Mouse (Mus musculus): ENCODE results near the gene Ankrd28. TPM values are rescaled to one million over a fixed set of nuclear protein-coding genes. Genes with fewer than 3 reads are reported as not detected.

Gene Ankrd28
- total RNA-seq, 2 experiments from 2014 or later, result 21.4 to 26.2 TPM

- no peak for ATAC-seq (replicated peaks; ENCODE audit: low FRiP score, poor library complexity, severe bottlenecking)
These were observed 174.1 kb downstream of the Ankrd28 start for GRCm38 (mm10) chr14:31656386-31656785.

DNA sequence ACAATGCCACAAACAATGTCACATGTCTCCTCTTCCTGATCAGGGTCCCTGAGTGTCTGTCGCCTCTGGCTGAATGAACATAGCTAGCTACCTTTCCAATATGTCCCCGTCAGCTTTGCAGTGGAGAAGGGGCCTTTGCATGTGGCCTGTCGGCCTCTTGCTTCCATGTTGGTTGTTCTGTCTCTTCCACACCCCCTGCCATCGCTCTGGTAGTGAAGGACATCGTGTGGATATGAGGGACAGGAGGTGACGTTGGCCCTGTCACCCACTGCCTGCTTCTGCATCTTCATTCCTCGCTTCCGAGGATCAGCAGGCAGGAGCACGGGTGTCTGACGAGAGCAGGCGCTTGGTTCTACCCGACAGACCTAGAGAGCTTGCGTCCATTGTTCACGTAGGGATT, 175.0 kb downstream of the Ankrd28 start:
- ATAC-seq (replicated peaks; ENCODE audit: low FRiP score, poor library complexity, severe bottlenecking), result no peak

DNA sequence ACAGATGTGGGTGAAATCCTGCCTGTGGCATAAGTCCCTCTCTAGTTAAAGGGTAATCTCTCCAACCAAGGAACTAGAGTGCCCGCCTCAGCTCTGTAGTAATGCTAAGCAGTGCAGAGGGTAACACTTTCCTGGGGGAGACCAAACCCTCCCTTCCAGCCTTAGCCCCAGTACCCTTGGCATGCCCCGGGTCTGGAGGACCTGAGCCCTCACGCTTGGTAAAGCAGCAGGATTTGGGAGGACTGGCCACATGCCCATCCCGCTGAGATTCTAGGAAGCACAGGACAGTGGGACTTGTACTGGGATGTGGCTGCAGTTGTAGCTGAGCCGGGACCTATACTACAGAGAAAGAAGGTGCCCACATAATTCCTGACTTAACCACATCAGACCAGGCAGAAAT, 175.6 kb downstream of the Ankrd28 start:
- ATAC-seq (replicated peaks; ENCODE audit: low FRiP score, poor library complexity, severe bottlenecking), result no peak

- no peak for ATAC-seq (replicated peaks; ENCODE audit: low FRiP score, poor library complexity, severe bottlenecking)
These were observed 177.2 kb downstream of the Ankrd28 start for GRCm38 (mm10) chr14:31653101-31653875.

DNA sequence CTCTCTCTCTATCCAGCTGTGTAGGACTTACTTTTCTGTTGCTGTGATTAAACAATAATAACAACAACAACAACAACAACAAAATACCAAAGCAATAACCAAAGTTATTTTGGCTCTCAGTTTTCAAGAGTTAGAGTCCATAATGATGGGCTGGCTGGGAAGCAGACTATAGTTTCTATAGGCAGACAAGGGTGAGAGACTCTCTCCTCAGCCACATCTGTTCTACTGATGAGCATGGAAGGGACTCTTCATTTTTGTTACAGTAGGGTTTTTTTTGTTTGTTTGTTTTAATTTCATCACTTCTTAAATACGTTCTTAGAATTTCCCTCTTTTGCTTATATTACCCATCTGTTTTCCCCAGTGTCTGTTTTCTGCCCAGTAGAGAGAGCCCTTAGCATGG, 177.8 kb downstream of the Ankrd28 start:
- no peak for ATAC-seq (replicated peaks; ENCODE audit: low FRiP score, poor library complexity, severe bottlenecking)

- no peak for ATAC-seq (replicated peaks; ENCODE audit: low FRiP score, poor library complexity, severe bottlenecking)
These were observed 178.3 kb downstream of the Ankrd28 start for GRCm38 (mm10) chr14:31652106-31652505.

GRCm38 (mm10) chr14:31651206-31651605, 179.2 kb downstream of the Ankrd28 start:
- no peak for ATAC-seq (replicated peaks; ENCODE audit: low FRiP score, poor library complexity, severe bottlenecking)

- no peak for ATAC-seq (replicated peaks; ENCODE audit: low FRiP score, poor library complexity, severe bottlenecking)
These were observed 180.1 kb downstream of the Ankrd28 start for GRCm38 (mm10) chr14:31650347-31650746.

Other genes with a start within 250 kb of the Ankrd28 start
- gene Colq, start 239.3 kb downstream of the Ankrd28 start, total RNA-seq (2015; ENCODE audit: low replicate concordance), result not detected in 2 replicates
- gene Colq, start 239.3 kb downstream of the Ankrd28 start, total RNA-seq (2017; ENCODE audit: low replicate concordance), result 0.26 TPM in 1 of 2 replicates, not detected in the other
- not detected in 2 replicates for gene Gm49387, start 189.8 kb downstream of the Ankrd28 start, total RNA-seq (2015; ENCODE audit: low replicate concordance)
- gene Gm49387, start 189.8 kb downstream of the Ankrd28 start, total RNA-seq (2017; ENCODE audit: low replicate concordance), result not detected in 2 replicates
- gene Btd, start 189.6 kb downstream of the Ankrd28 start, total RNA-seq (2015; ENCODE audit: low replicate concordance), result 0.72 and 5.9 TPM in 2 replicates
- 3.3 and 3.5 TPM in 2 replicates for gene Btd, start 189.6 kb downstream of the Ankrd28 start, total RNA-seq (2017; ENCODE audit: low replicate concordance)
- 16.2 TPM in 1 of 2 replicates, not detected in the other for gene Hacl1, start 189.4 kb downstream of the Ankrd28 start, total RNA-seq (2015; ENCODE audit: low replicate concordance)
- 11.6 and 17.4 TPM in 2 replicates for gene Hacl1, start 189.4 kb downstream of the Ankrd28 start, total RNA-seq (2017; ENCODE audit: low replicate concordance)
- gene Galnt15, start 198.3 kb upstream of the Ankrd28 start, total RNA-seq (2015; ENCODE audit: low replicate concordance), result not detected in 2 replicates
- gene Galnt15, start 198.3 kb upstream of the Ankrd28 start, total RNA-seq (2017; ENCODE audit: low replicate concordance), result 0.13 TPM in 1 of 2 replicates, not detected in the other